In the genomic region with DNA sequence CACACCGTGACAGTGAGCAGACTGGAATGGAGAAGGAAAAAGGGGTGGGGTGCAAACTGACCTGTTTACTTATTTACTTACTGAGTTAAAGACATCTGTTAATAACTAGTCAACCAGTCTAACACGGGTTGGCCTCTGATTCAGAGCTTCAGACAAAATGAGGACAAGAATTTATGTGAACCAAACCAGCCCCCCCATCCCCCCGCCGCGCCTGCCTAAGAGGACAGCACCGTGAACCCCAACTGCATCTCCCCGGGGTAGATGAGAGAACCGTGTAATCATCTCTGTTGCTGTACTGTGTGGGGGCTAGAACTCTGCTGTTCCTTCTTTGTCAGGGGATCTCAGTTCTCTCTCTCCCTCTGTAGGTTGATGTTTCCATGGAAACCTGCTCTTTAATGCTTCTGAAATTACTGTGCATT, we compare ENCODE assay signal across 16 mouse cellular contexts.
DNase-seq lines count a peak whose midpoint lies in the region; ATAC-seq lines count a peak whose summit lies in the region.
"Had no signal": no experiment of that assay in that cellular context is flagged by ENCODE, and none has a peak within 500 bp of the region (broad histone marks: within the 10 kb centered on the region; RNA-seq: fewer than 3 reads in every experiment).

No protein-coding gene starts in this region.

- H3K4me2 ChIP-seq in forebrain, embryonic 12.5 days = no peak overlapping the region
- no peak overlapping the region; the same call in 1 of the 2 replicates for H3K4me2 ChIP-seq in midbrain, embryonic 15.5 days

- no peaks in the 10 kb centered on the region for H3K27me3 ChIP-seq in forebrain, embryonic 12.5 days
- H3K27me3 ChIP-seq in midbrain, embryonic 15.5 days (replicated peaks) = no peaks in the 10 kb centered on the region

- H3K4me3 ChIP-seq in forebrain, embryonic 12.5 days (replicated peaks) = no peak overlapping the region
- no peak overlapping the region for H3K4me3 ChIP-seq in midbrain, embryonic 15.5 days
- H3K4me3 ChIP-seq: myocyte had no signal

- no peak overlapping the region for H3K9ac ChIP-seq in forebrain, embryonic 12.5 days
- no peak overlapping the region for H3K9ac ChIP-seq in midbrain, embryonic 15.5 days

- ATAC-seq in forebrain, embryonic 12.5 days (ENCODE audit: low FRiP score) = peak; percentile 44; the same call in 1 of the 2 replicates
- ATAC-seq in midbrain, embryonic 15.5 days (replicated peaks) = peak; percentile 73
- ATAC-seq: CD4-positive, CD25-positive, alpha-beta regulatory T cell, adult 4 months; lung, postnatal 0 days had no signal

- peaks cover 10% of the 10 kb centered on the region for H3K4me1 ChIP-seq in forebrain, embryonic 12.5 days
- peaks cover 17% of the 10 kb centered on the region for H3K4me1 ChIP-seq in midbrain, embryonic 15.5 days

- H3K9me3 ChIP-seq in forebrain, embryonic 12.5 days = no peaks in the 10 kb centered on the region
- no peaks in the 10 kb centered on the region for H3K9me3 ChIP-seq in midbrain, embryonic 15.5 days

- DNase-seq in layer of hippocampus, adult 9-11 months = peak; percentile 33
- no peak for DNase-seq in layer of hippocampus, postnatal 10 days (ENCODE audit: low spot score in 2 of 2)
- DNase-seq in kidney, adult 8-10 months = peak; percentile 53 to 65
- no peak for DNase-seq in cerebellum, adult 9-11 months
- DNase-seq in heart, postnatal 10 days = no peak
- no peak for DNase-seq in gastrocnemius, postnatal 25 days
- DNase-seq: adrenal gland, postnatal 25 days; cerebellum, adult 11-12 months; gastrocnemius, postnatal 14 days; liver; retina, postnatal 1 day had no signal

- H3K36me3 ChIP-seq in forebrain, embryonic 12.5 days (replicated peaks) = no peaks in the 10 kb centered on the region
- no peaks in the 10 kb centered on the region for H3K36me3 ChIP-seq in midbrain, embryonic 15.5 days (replicated peaks)

- intact Hi-C loops in heart, postnatal 10 days (cut with DNase I) = no loop called here

- 58% methylated on average over 8 of the region's 8 CpGs for WGBS in forebrain, embryonic 12.5 days
- 39% methylated on average over 8 of the region's 8 CpGs for WGBS in midbrain, embryonic 15.5 days

- H3K27ac ChIP-seq in forebrain, embryonic 12.5 days = no peak overlapping the region
- H3K27ac ChIP-seq in midbrain, embryonic 15.5 days = peak overlapping the region; percentile 67

Comparison
In these comparisons a context has a peak if more than half of its experiments do, and no peak if none do; other contexts are left out.
1. DNase-seq: peak in layer of hippocampus, adult 9-11 months (single experiment) and kidney, adult 8-10 months (2 of 2); none in layer of hippocampus, postnatal 10 days (0 of 2), cerebellum, adult 9-11 months (single experiment), heart, postnatal 10 days (0 of 2) and gastrocnemius, postnatal 25 days (single experiment).